Comparison of ENCODE assay signal across 8 mouse cellular contexts in genomic region chr4:138505171-138505870, GRCm38 (mm10). TPM values are rescaled to one million over a fixed set of nuclear protein-coding genes. Genes with fewer than 3 reads are reported as not detected.
A peak's percentile ranks its signal among the peaks of the same experiment; 100 is the strongest.
DNase-seq lines count a peak whose midpoint lies in the region; ATAC-seq and TF ChIP-seq lines count a peak whose summit lies in the region.

No protein-coding gene starts in this region.

- H3K9me3 ChIP-seq in CH12.LX (replicated peaks; ENCODE audit: low read length), result no peaks in the 10 kb centered on the region
- H3K9me3 ChIP-seq in hindbrain, embryonic 14.5 days (ENCODE audit: control insufficient read depth, low read length), result no peaks in the 10 kb centered on the region
- H3K9me3 ChIP-seq in lung, postnatal 0 days (ENCODE audit: low read length), result no peaks in the 10 kb centered on the region
- H3K9me3 ChIP-seq in stomach, embryonic 14.5 days (ENCODE audit: control insufficient read depth, low read depth, low read length), result no peaks in the 10 kb centered on the region

- in situ Hi-C loops in CH12.LX (cut with MboI; ENCODE audit: low pct_ligation_motif_present, low pct_unique_long_range_greater_than_20kb, low sequenced_read_pairs), result no loop called here

- TF ChIP-seq RAD21 in CH12.LX (IDR thresholded peaks at IDR 0.05; ENCODE audit: low read depth, low read length), result peak; percentile 54

- TF ChIP-seq POLR2A in CH12.LX (IDR thresholded peaks at IDR 0.05; ENCODE audit: low read depth, low read length), result no peak

- no peak overlapping the region for H3K9ac ChIP-seq in CH12.LX (ENCODE audit: insufficient read depth, low read depth)
- peak overlapping the region; percentile 22 for H3K9ac ChIP-seq in hindbrain, embryonic 14.5 days
- no peak overlapping the region for H3K9ac ChIP-seq in lung, postnatal 0 days (replicated peaks; ENCODE audit: low read depth)
- no peak overlapping the region for H3K9ac ChIP-seq in stomach, embryonic 14.5 days (replicated peaks; ENCODE audit: low read depth, low read length)

- DNase-seq in heart, adult 11 months, result peak; percentile 92
- no peak for DNase-seq in heart, postnatal 25 days (ENCODE audit: low spot score)
- DNase-seq in CH12.LX (ENCODE audit: extremely low read depth), result peak; percentile 8
- DNase-seq in brain, adult 2 months (ENCODE audit: low read depth, low spot score), result peak; percentile 84
- DNase-seq in hindbrain, embryonic 14.5 days (ENCODE audit: low spot score), result no peak
- peak; percentile 29 for DNase-seq in lung, postnatal 0 days (ENCODE audit: low spot score)
- no peak for DNase-seq in spleen, adult 12 weeks (ENCODE audit: low spot score)

- dilution Hi-C loops in CH12.LX (cut with MboI; ENCODE audit: extremely low pct_ligation_motif_present, extremely low pct_unique_long_range_greater_than_20kb, low sequenced_read_pairs), result no loop called here

- intact Hi-C loops in heart, postnatal 25 days (cut with DNase I), result loop anchor here (2.0 to 5.0 kb wide), 4 partner anchors 38 to 195 kb away; no protein-coding TSS in a partner anchor

- H3K4me3 ChIP-seq in CH12.LX (replicated peaks in 1 of 3; ENCODE audit: low read depth in 2 of 3, low read length in 2 of 3, poor library complexity in 1 of 3), result no peak overlapping the region
- H3K4me3 ChIP-seq in hindbrain, embryonic 14.5 days (replicated peaks; ENCODE audit: low read length), result no peak overlapping the region
- no peak overlapping the region for H3K4me3 ChIP-seq in lung, postnatal 0 days (ENCODE audit: low read depth, low read length)
- no peak overlapping the region for H3K4me3 ChIP-seq in stomach, embryonic 14.5 days (ENCODE audit: low read depth, low read length)

- H3K36me3 ChIP-seq in CH12.LX (replicated peaks in 1 of 2; ENCODE audit: control insufficient read depth in 1 of 2, insufficient read depth in 1 of 2, low read length in 1 of 2), result no peaks in the 10 kb centered on the region
- H3K36me3 ChIP-seq in hindbrain, embryonic 14.5 days (replicated peaks; ENCODE audit: control insufficient read depth, insufficient read depth), result no peaks in the 10 kb centered on the region
- H3K36me3 ChIP-seq in lung, postnatal 0 days (ENCODE audit: insufficient read depth, low read length), result no peaks in the 10 kb centered on the region
- no peaks in the 10 kb centered on the region for H3K36me3 ChIP-seq in stomach, embryonic 14.5 days (ENCODE audit: control insufficient read depth, insufficient read depth, low read length)

- H3K4me2 ChIP-seq in CH12.LX (ENCODE audit: insufficient read depth, low read depth, poor library complexity, severe bottlenecking), result no peak overlapping the region
- H3K4me2 ChIP-seq in hindbrain, embryonic 14.5 days (replicated peaks), result peak overlapping the region; percentile 40
- no peak overlapping the region for H3K4me2 ChIP-seq in lung, postnatal 0 days (replicated peaks; ENCODE audit: low read depth, low read length)
- no peak overlapping the region for H3K4me2 ChIP-seq in stomach, embryonic 14.5 days (replicated peaks; ENCODE audit: low read depth, low read length)

- no peak overlapping the region for H3K27ac ChIP-seq in CH12.LX (ENCODE audit: insufficient read depth, low read depth)
- peak overlapping the region; percentile 85 for H3K27ac ChIP-seq in hindbrain, embryonic 14.5 days
- H3K27ac ChIP-seq in lung, postnatal 0 days (ENCODE audit: low read length), result no peak overlapping the region
- no peak overlapping the region for H3K27ac ChIP-seq in stomach, embryonic 14.5 days (ENCODE audit: low read length)

- H3K27me3 ChIP-seq in CH12.LX (replicated peaks), result peaks cover 61% of the 10 kb centered on the region
- no peaks in the 10 kb centered on the region for H3K27me3 ChIP-seq in hindbrain, embryonic 14.5 days (ENCODE audit: control insufficient read depth, insufficient read depth, low read length)
- peaks cover 10% of the 10 kb centered on the region; the same call in 1 of the 2 replicates for H3K27me3 ChIP-seq in lung, postnatal 0 days (replicated peaks; ENCODE audit: insufficient read depth, low read length)
- H3K27me3 ChIP-seq in stomach, embryonic 14.5 days (ENCODE audit: control insufficient read depth, insufficient read depth, low read length), result peaks cover 8% of the 10 kb centered on the region; the same call in 1 of the 2 replicates

- TF ChIP-seq CTCF in CH12.LX (conservative IDR thresholded peaks at IDR 0.05 in 1 of 2, IDR thresholded peaks at IDR 0.05 in 1 of 2; ENCODE audit: low read depth in 2 of 2, low read length in 2 of 2), result peak in 1 of 2 experiments; percentile 67; a peak in 2 of 4 replicates
- TF ChIP-seq CTCF in lung, postnatal 0 days (IDR thresholded peaks at IDR 0.05), result peak; percentile 67

- peak; percentile 32; the same call in 1 of the 2 replicates for ATAC-seq in hindbrain, embryonic 14.5 days (ENCODE audit: low FRiP score)
- ATAC-seq in lung, postnatal 0 days, result no peak
- peak; percentile 34; the same call in 1 of the 2 replicates for ATAC-seq in stomach, embryonic 14.5 days (ENCODE audit: insufficient number of reproducible peaks, insufficient read depth, low FRiP score, low read depth)

- H3K79me2 ChIP-seq in CH12.LX (replicated peaks; ENCODE audit: control insufficient read depth, extremely low read depth, insufficient read depth, poor library complexity, severe bottlenecking), result no peaks in the 10 kb centered on the region

- TF ChIP-seq EP300 in CH12.LX (IDR thresholded peaks at IDR 0.05; ENCODE audit: low read length), result no peak
- no peak for TF ChIP-seq EP300 in lung, postnatal 0 days (IDR thresholded peaks at IDR 0.05)

- H3K4me1 ChIP-seq in CH12.LX (ENCODE audit: control insufficient read depth in 1 of 2, insufficient read depth in 2 of 2), result no peaks in the 10 kb centered on the region
- H3K4me1 ChIP-seq in hindbrain, embryonic 14.5 days (replicated peaks; ENCODE audit: control insufficient read depth, insufficient read depth, low read length), result peaks cover 31% of the 10 kb centered on the region
- H3K4me1 ChIP-seq in lung, postnatal 0 days (ENCODE audit: insufficient read depth, low read depth, low read length), result no peaks in the 10 kb centered on the region
- peaks cover 6% of the 10 kb centered on the region; the same call in 1 of the 2 replicates for H3K4me1 ChIP-seq in stomach, embryonic 14.5 days (ENCODE audit: control insufficient read depth, insufficient read depth, low read length)

- 6% methylated on average over 10 of the region's 10 CpGs for WGBS in hindbrain, embryonic 14.5 days
- WGBS in lung, postnatal 0 days, result 8% methylated on average over 9 of the region's 10 CpGs
- WGBS in stomach, embryonic 14.5 days, result 6% methylated on average over 10 of the region's 10 CpGs

TF ChIP-seq in CH12.LX, 34 proteins besides CTCF, POLR2A, EP300 and RAD21:
- TF ChIP-seq IRF4 (IDR thresholded peaks at IDR 0.05; ENCODE audit: low read depth, low read length) (no peak), SMC3 (IDR thresholded peaks at IDR 0.05; ENCODE audit: low read depth, low read length) (peak; percentile 54)

RNA-seq across cellular contexts. Expression of gene Camk2n1, which starts 51.2 kb away (rescaled TPM):
- total RNA-seq in heart, postnatal 25 days (2021), result 10 to 100 TPM in 1 of 2 experiments, 1 to 10 TPM in 1; 9.6 to 11.2 TPM
- total RNA-seq in CH12.LX (2012; rRNA removed) (0.04 and 0.13 TPM in 2 replicates), CH12.LX (2014; rRNA removed) (not detected in 2 replicates)
- polyA plus RNA-seq in CH12.LX (2012; ENCODE audit: insufficient read length, low read depth), result not detected in 2 replicates
- 17.1 and 17.2 TPM in 2 replicates for polyA plus RNA-seq in hindbrain, embryonic 14.5 days (2014; fragmentation: Nextera tagmentation; extraction: Ambion mirVana)
- polyA plus RNA-seq in lung, postnatal 0 days (2015; fragmentation: Nextera tagmentation; extraction: Ambion mirVana), result 10.9 and 12.7 TPM in 2 replicates
- polyA plus RNA-seq in stomach, embryonic 14.5 days (2014; fragmentation: Nextera tagmentation; extraction: Ambion mirVana), result 4.0 and 5.1 TPM in 2 replicates

Comparison
In these comparisons a context has a peak if more than half of its experiments do, and no peak if none do; other contexts are left out.
1. DNase-seq: peak in heart, adult 11 months (single experiment), CH12.LX (single experiment), brain, adult 2 months (single experiment) and lung, postnatal 0 days (single experiment); none in heart, postnatal 25 days (single experiment), hindbrain, embryonic 14.5 days (single experiment) and spleen, adult 12 weeks (single experiment).